Mouse (Mus musculus): ENCODE data around the gene Wnk3. TPM values are rescaled to one million over a fixed set of nuclear protein-coding genes. Genes with fewer than 3 reads are reported as not detected.
A peak's percentile ranks its signal among the peaks of the same experiment; 100 is the strongest.

Wnk3 gene
- polyA plus RNA-seq, 1 experiment: 0.01 TPM

GRCm38 (mm10) chrX:151333615-151334014, 135.7 kb downstream of the Wnk3 start:
- no peak for TF ChIP-seq CTCF (IDR thresholded peaks at IDR 0.05; ENCODE audit: extremely low read depth, insufficient read depth, insufficient read length, insufficient replicate concordance)
- no peak for TF ChIP-seq POLR2A (IDR thresholded peaks at IDR 0.05; ENCODE audit: low read depth, low read length)
- no peak for DNase-seq (ENCODE audit: low read depth in 1 of 2, low spot score in 2 of 2)
- H3K27me3 ChIP-seq (ENCODE audit: control insufficient read depth, insufficient read depth, low read length): no peaks in the 10 kb centered on the region
- no peak overlapping the region for H3K4me3 ChIP-seq (ENCODE audit: extremely low read depth, insufficient read depth, insufficient read length)
- H3K36me3 ChIP-seq (ENCODE audit: control insufficient read depth, insufficient read depth, low read length): no peaks in the 10 kb centered on the region
- H3K4me1 ChIP-seq (ENCODE audit: control insufficient read depth, insufficient read depth, insufficient read length): no peaks in the 10 kb centered on the region
- H3K27ac ChIP-seq (ENCODE audit: insufficient read depth, low read length): no peak overlapping the region
- WGBS: 86% methylated on average over 2 of the region's 2 CpGs

GRCm38 (mm10) chrX:151337804-151338203, 139.9 kb downstream of the Wnk3 start:
- WGBS: 85% methylated on average over 4 of the region's 4 CpGs
- Histone ChIP-seq H3K27ac (ENCODE audit: insufficient read depth, low read length) (no peak overlapping the region), H3K36me3 (ENCODE audit: control insufficient read depth, insufficient read depth, low read length) (no peaks in the 10 kb centered on the region), H3K27me3 (ENCODE audit: control insufficient read depth, insufficient read depth, low read length) (no peaks in the 10 kb centered on the region), H3K4me1 (ENCODE audit: control insufficient read depth, insufficient read depth, insufficient read length) (no peaks in the 10 kb centered on the region), H3K4me3 (ENCODE audit: extremely low read depth, insufficient read depth, insufficient read length) (no peak overlapping the region)
- TF ChIP-seq CTCF (IDR thresholded peaks at IDR 0.05; ENCODE audit: extremely low read depth, insufficient read depth, insufficient read length, insufficient replicate concordance) (no peak), POLR2A (IDR thresholded peaks at IDR 0.05; ENCODE audit: low read depth, low read length) (no peak)
- DNase-seq (ENCODE audit: low read depth in 1 of 2, low spot score in 2 of 2): no peak

GRCm38 (mm10) chrX:151343761-151344500, 146.1 kb downstream of the Wnk3 start, which contains the start of gene Fam120c:
Gene Fam120c, plus strand, starts transcription at chrX:151344175.
- H3K4me1 ChIP-seq (ENCODE audit: control insufficient read depth, insufficient read depth, insufficient read length): no peaks in the 10 kb centered on the region
- no peaks in the 10 kb centered on the region for H3K27me3 ChIP-seq (ENCODE audit: control insufficient read depth, insufficient read depth, low read length)
- H3K36me3 ChIP-seq (ENCODE audit: control insufficient read depth, insufficient read depth, low read length): no peaks in the 10 kb centered on the region
- peak within 1 kb of the TSS; percentile 96 for H3K27ac ChIP-seq (ENCODE audit: insufficient read depth, low read length)
- WGBS: 29% methylated on average over 49 of the region's 56 CpGs
- DNase-seq (ENCODE audit: low read depth in 1 of 2, low spot score in 2 of 2): peak; percentile 70 to 79
- TF ChIP-seq CTCF (IDR thresholded peaks at IDR 0.05; ENCODE audit: extremely low read depth, insufficient read depth, insufficient read length, insufficient replicate concordance) (no peak), POLR2A (IDR thresholded peaks at IDR 0.05; ENCODE audit: low read depth, low read length) (no peak; the same call in 1 of the 2 replicates)
- peak within 1 kb of the TSS; percentile 89 for H3K4me3 ChIP-seq (ENCODE audit: extremely low read depth, insufficient read depth, insufficient read length)

- DNase-seq (ENCODE audit: low read depth in 1 of 2, low spot score in 2 of 2): peak; percentile 21 to 54
- Histone ChIP-seq H3K27ac (ENCODE audit: insufficient read depth, low read length) (peak overlapping the region; percentile 88), H3K4me1 (ENCODE audit: control insufficient read depth, insufficient read depth, insufficient read length) (no peaks in the 10 kb centered on the region), H3K36me3 (ENCODE audit: control insufficient read depth, insufficient read depth, low read length) (no peaks in the 10 kb centered on the region), H3K27me3 (ENCODE audit: control insufficient read depth, insufficient read depth, low read length) (no peaks in the 10 kb centered on the region), H3K4me3 (ENCODE audit: extremely low read depth, insufficient read depth, insufficient read length) (peak overlapping the region; percentile 89)
- WGBS: 27% methylated on average over 33 of the region's 33 CpGs
- no peak for TF ChIP-seq CTCF (IDR thresholded peaks at IDR 0.05; ENCODE audit: extremely low read depth, insufficient read depth, insufficient read length, insufficient replicate concordance)
- peak; percentile 12; the same call in 1 of the 2 replicates for TF ChIP-seq POLR2A (IDR thresholded peaks at IDR 0.05; ENCODE audit: low read depth, low read length)
These were observed 146.7 kb downstream of the Wnk3 start for GRCm38 (mm10) chrX:151344501-151344984.

GRCm38 (mm10) chrX:151345333-151346125, 147.7 kb downstream of the Wnk3 start:
- Histone ChIP-seq H3K27ac (ENCODE audit: insufficient read depth, low read length) (no peak overlapping the region), H3K4me3 (ENCODE audit: extremely low read depth, insufficient read depth, insufficient read length) (no peak overlapping the region), H3K4me1 (ENCODE audit: control insufficient read depth, insufficient read depth, insufficient read length) (no peaks in the 10 kb centered on the region), H3K27me3 (ENCODE audit: control insufficient read depth, insufficient read depth, low read length) (no peaks in the 10 kb centered on the region), H3K36me3 (ENCODE audit: control insufficient read depth, insufficient read depth, low read length) (no peaks in the 10 kb centered on the region)
- TF ChIP-seq POLR2A (IDR thresholded peaks at IDR 0.05; ENCODE audit: low read depth, low read length) (no peak), CTCF (IDR thresholded peaks at IDR 0.05; ENCODE audit: extremely low read depth, insufficient read depth, insufficient read length, insufficient replicate concordance) (no peak)
- 56% methylated on average over 11 of the region's 11 CpGs for WGBS
- no peak for DNase-seq (ENCODE audit: low read depth in 1 of 2, low spot score in 2 of 2)

GRCm38 (mm10) chrX:151347278-151347677, 149.4 kb downstream of the Wnk3 start:
- H3K27me3 ChIP-seq (ENCODE audit: control insufficient read depth, insufficient read depth, low read length): no peaks in the 10 kb centered on the region
- no peak for DNase-seq (ENCODE audit: low read depth in 1 of 2, low spot score in 2 of 2)
- TF ChIP-seq CTCF (IDR thresholded peaks at IDR 0.05; ENCODE audit: extremely low read depth, insufficient read depth, insufficient read length, insufficient replicate concordance) (no peak), POLR2A (IDR thresholded peaks at IDR 0.05; ENCODE audit: low read depth, low read length) (no peak)

More at GRCm38 (mm10) chrX:151347278-151347677, 149.4 kb downstream of the Wnk3 start:
- no peaks in the 10 kb centered on the region for H3K4me1 ChIP-seq (ENCODE audit: control insufficient read depth, insufficient read depth, insufficient read length)
- no peak overlapping the region for H3K27ac ChIP-seq (ENCODE audit: insufficient read depth, low read length)
- no peaks in the 10 kb centered on the region for H3K36me3 ChIP-seq (ENCODE audit: control insufficient read depth, insufficient read depth, low read length)
- H3K4me3 ChIP-seq (ENCODE audit: extremely low read depth, insufficient read depth, insufficient read length): no peak overlapping the region

Data from spleen, adult 2 months (tissue).